Mouse (Mus musculus): Measurements from ENCODE around the gene Pygo2. TPM values are rescaled to one million over a fixed set of nuclear protein-coding genes. Genes with fewer than 3 reads are reported as not detected.

Pygo2 gene
- total and polyA plus RNA-seq, 2 experiments from 2014 or later, result 43.5 to 72.1 TPM

DNA sequence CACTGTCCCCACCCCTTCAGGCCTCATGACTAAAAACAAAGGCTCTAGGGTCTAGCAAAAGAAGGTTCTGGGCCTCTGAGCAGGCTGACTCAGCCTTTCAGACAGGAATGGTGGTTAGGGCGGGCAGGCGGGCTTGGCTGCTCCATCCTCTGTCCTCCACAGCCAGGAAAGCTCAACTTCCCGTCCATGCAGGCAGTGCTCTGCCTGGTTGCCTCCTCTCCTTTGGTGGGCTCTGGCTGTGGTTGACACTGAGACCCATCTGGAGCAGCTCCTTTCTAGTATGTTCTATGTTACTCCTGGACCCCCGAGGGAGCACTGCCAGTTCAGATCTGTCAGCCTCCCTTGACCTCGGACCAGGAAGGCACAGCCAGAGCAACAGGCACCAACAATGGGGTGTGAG lies 27.3 kb upstream of the Pygo2 start, which contains the start of gene Lenep:
TSS of gene Lenep (minus strand) at position 101 of the 400 bp plus-strand sequence.
- H3K27me3 ChIP-seq (ENCODE audit: insufficient read depth, low read length), result no peaks in the 10 kb centered on the region
- H3K9ac ChIP-seq, result no peak within 1 kb of the TSS
- no peak for TF ChIP-seq CTCF (IDR thresholded peaks at IDR 0.05; ENCODE audit: low read depth)
- no peak within 1 kb of the TSS for H3K4me2 ChIP-seq (ENCODE audit: low read depth)
- H3K27ac ChIP-seq (ENCODE audit: low read depth, low read length), result no peak within 1 kb of the TSS
- peaks cover 46% of the 10 kb centered on the region for H3K36me3 ChIP-seq (ENCODE audit: insufficient read depth)
- DNase-seq (no peak), ATAC-seq (no peak)
- H3K4me1 ChIP-seq (ENCODE audit: insufficient read depth), result no peaks in the 10 kb centered on the region
- 85% methylated on average over 5 of the region's 5 CpGs for WGBS
- no peak within 1 kb of the TSS for H3K4me3 ChIP-seq (ENCODE audit: low read depth, low read length)
- no peaks in the 10 kb centered on the region for H3K9me3 ChIP-seq (ENCODE audit: low read length)

DNA sequence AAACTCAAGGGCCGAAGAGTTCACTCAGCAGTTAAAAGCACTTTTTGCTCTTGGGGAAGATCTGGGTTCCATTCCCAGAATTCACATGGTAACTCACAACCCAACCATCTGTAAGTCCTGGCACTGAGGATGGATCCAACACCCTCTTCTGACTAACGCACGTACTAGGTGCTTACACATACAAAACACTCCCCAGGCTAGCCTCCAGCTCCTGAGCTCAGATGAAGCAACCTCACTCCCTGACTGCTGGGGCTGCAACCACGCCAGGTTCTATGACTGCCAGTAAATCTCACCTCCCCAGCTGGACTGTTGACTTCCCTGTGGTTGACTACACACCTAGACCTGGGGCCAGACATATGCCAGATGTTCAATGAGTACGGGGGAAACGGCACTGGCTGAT lies 23.1 kb upstream of the Pygo2 start:
- H3K4me2 ChIP-seq (ENCODE audit: low read depth), result no peak overlapping the region
- no peaks in the 10 kb centered on the region for H3K9me3 ChIP-seq (ENCODE audit: low read length)
- H3K36me3 ChIP-seq (ENCODE audit: insufficient read depth), result peaks cover 44% of the 10 kb centered on the region
- peaks cover 4% of the 10 kb centered on the region; the same call in 1 of the 2 replicates for H3K4me1 ChIP-seq (ENCODE audit: insufficient read depth)
- H3K9ac ChIP-seq, result no peak overlapping the region
- no peaks in the 10 kb centered on the region for H3K27me3 ChIP-seq (ENCODE audit: insufficient read depth, low read length)
- DNase-seq, result no peak
- no peak overlapping the region for H3K27ac ChIP-seq (ENCODE audit: low read depth, low read length)
- TF ChIP-seq CTCF (IDR thresholded peaks at IDR 0.05; ENCODE audit: low read depth), result no peak
- no peak for ATAC-seq
- no peak overlapping the region for H3K4me3 ChIP-seq (ENCODE audit: low read depth, low read length)
- WGBS, result 89% methylated on average over 6 of the region's 6 CpGs

DNA sequence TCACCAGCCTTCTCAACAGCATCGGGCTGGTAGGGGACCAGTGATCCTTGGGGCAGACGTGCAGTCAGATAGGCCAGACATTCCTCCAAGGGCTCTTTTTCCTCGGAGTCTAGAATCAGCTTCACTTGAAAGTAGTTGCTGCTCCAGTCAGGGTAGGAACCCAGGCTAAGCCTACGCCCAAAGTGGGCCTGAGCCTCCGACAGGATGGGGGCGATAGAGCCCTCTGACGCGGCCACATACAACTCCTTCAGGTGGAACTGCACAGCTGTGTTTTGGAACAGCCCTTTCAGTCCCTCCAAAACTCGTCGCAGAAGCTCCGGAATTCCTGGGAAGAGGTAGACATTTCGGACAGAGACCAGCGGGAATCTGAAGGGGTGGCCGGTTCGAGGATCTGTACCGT lies 21.6 kb upstream of the Pygo2 start:
- no peak for DNase-seq
- TF ChIP-seq CTCF (IDR thresholded peaks at IDR 0.05; ENCODE audit: low read depth), result no peak

DNA sequence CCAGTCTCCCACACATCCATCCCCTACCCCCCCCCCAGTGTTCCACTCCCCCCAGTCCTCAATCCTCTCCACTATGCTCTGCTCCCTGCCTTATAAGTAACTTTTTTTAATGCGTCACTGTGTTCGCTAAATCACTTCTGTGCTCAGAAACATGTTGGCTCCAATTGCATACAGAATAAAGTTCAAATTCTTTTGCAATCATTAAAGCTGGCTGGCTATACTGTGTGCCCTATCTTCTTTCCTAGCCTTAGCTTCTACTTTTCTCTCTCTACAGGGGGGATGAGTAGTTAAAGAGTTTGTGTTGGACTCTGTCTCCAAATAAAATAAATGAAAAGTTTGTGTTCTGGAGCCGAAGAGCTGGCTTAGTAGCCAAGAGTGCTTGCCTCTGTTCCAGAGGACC lies 20.3 kb upstream of the Pygo2 start:
- no peak for TF ChIP-seq CTCF (IDR thresholded peaks at IDR 0.05; ENCODE audit: low read depth)
- H3K36me3 ChIP-seq (ENCODE audit: insufficient read depth), result peaks cover 22% of the 10 kb centered on the region
- 94% methylated on average over 3 of the region's 3 CpGs for WGBS
- no peaks in the 10 kb centered on the region for H3K9me3 ChIP-seq (ENCODE audit: low read length)
- H3K27me3 ChIP-seq (ENCODE audit: insufficient read depth, low read length), result no peaks in the 10 kb centered on the region
- H3K27ac ChIP-seq (ENCODE audit: low read depth, low read length), result no peak overlapping the region
- H3K4me1 ChIP-seq (ENCODE audit: insufficient read depth), result peaks cover 4% of the 10 kb centered on the region; the same call in 1 of the 2 replicates
- H3K4me2 ChIP-seq (ENCODE audit: low read depth), result no peak overlapping the region
- H3K9ac ChIP-seq, result no peak overlapping the region
- H3K4me3 ChIP-seq (ENCODE audit: low read depth, low read length), result no peak overlapping the region
- DNase-seq (no peak), ATAC-seq (no peak)

More for the DNA sequence above, 21.6 kb upstream of the Pygo2 start:
- Histone ChIP-seq H3K4me2 (ENCODE audit: low read depth) (no peak overlapping the region), H3K4me3 (ENCODE audit: low read depth, low read length) (no peak overlapping the region), H3K9ac (no peak overlapping the region), H3K36me3 (ENCODE audit: insufficient read depth) (peaks cover 29% of the 10 kb centered on the region; the same call in 1 of the 2 replicates), H3K27ac (ENCODE audit: low read depth, low read length) (no peak overlapping the region), H3K4me1 (ENCODE audit: insufficient read depth) (peaks cover 4% of the 10 kb centered on the region; the same call in 1 of the 2 replicates), H3K27me3 (ENCODE audit: insufficient read depth, low read length) (no peaks in the 10 kb centered on the region), H3K9me3 (ENCODE audit: low read length) (no peaks in the 10 kb centered on the region)
- 69% methylated on average over 16 of the region's 16 CpGs for WGBS
- no peak for ATAC-seq

DNA sequence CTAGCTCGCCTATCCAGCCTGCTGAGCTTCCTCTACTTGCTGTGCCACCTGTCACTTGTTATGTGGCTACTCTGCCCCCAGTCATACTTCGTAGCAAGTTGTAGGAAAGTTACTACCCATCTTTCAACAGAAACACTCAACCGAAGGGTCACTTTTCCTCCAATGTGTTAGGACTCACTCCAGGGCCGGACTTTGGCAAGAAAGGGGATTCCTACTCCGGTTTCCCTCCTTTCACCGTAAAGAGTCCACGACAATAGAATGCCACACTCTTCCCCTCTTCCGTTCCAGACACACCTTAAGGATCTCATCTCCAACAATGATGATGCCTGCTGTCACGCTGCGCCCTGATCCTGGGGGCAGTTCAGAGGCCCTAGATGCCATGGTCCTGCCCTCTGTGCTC lies 19.1 kb upstream of the Pygo2 start:
- WGBS, result 83% methylated on average over 10 of the region's 10 CpGs
- Histone ChIP-seq H3K9me3 (ENCODE audit: low read length) (no peaks in the 10 kb centered on the region), H3K27me3 (ENCODE audit: insufficient read depth, low read length) (no peaks in the 10 kb centered on the region), H3K36me3 (ENCODE audit: insufficient read depth) (peaks cover 14% of the 10 kb centered on the region), H3K9ac (peak overlapping the region; percentile 39), H3K4me1 (ENCODE audit: insufficient read depth) (peaks cover 4% of the 10 kb centered on the region; the same call in 1 of the 2 replicates), H3K4me3 (ENCODE audit: low read depth, low read length) (peak overlapping the region; percentile 41), H3K27ac (ENCODE audit: low read depth, low read length) (peak overlapping the region; percentile 35), H3K4me2 (ENCODE audit: low read depth) (peak overlapping the region; percentile 70)
- no peak for DNase-seq
- ATAC-seq, result no peak
- no peak for TF ChIP-seq CTCF (IDR thresholded peaks at IDR 0.05; ENCODE audit: low read depth)

DNA sequence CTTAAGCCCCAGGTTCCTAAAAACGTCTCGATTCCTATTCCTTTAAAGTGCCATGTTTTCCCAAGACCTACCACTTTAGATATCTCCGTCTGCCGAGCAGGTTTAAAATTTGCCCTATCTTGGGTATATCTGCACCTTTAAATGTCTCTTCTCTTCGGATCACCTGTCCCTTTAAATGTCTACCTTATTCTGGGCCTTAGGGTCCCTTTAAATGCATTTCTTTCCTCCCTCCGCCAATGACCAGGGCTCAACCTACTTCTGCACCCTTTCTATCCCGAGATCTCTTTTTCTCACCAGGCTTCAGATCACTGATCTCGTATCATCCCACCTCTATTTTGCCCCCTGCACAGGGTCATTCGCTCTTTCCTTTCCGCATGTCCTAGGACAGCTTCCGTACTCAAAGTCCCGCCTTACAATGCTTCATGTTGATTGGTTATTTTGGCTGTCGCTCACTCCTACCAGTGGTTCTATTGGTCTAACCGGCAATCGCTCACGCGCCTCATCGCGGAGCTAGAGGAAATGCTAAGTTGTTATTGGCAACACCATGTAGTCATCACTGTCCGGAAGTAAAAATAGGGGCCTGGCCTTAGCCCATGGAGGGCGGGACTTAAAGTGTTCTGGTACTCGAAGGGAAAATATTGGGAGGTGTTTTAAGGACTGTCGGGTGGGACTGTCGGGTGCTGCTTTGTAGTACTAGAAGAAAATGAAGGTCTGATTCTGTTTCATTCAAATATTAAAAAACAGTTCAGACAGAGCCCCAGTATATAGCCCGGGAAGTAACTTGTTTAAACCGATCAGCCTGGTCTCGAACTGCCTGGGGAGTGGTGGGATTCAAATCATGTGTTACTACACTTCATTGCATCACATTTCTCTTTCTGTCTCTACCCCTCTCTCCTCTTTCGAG lies 18.3 kb upstream of the Pygo2 start, which contains the start of gene Flad1:
TSS of gene Flad1 (minus strand) at position 381 of the 904 bp plus-strand sequence.
- peak; percentile 100 for ATAC-seq
- TF ChIP-seq CTCF (IDR thresholded peaks at IDR 0.05; ENCODE audit: low read depth), result no peak
- 5% methylated on average over 28 of the region's 28 CpGs for WGBS

DNA sequence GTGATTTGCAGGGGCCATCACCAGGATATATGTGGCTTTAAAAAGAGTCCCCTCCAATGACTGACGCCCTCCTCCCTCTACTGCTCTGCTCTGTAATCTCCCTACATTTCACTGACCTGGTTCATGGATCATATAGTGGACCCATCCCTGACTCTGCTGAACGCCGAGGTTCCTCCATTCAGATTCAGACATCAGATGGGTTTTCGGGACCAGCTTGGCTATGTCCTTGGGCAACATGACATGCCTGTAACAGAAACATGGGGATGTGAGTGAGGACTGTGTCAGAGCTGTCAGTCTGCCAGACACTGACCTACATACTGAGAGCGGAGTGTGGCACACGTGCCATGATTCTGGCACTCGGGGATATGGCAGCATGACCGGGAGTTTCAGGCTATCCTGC lies 13.9 kb upstream of the Pygo2 start:
- no peak overlapping the region for H3K4me2 ChIP-seq (ENCODE audit: low read depth)
- H3K9ac ChIP-seq, result no peak overlapping the region
- H3K9me3 ChIP-seq (ENCODE audit: low read length), result no peaks in the 10 kb centered on the region
- no peak overlapping the region for H3K4me3 ChIP-seq (ENCODE audit: low read depth, low read length)
- no peak for DNase-seq
- no peak for TF ChIP-seq CTCF (IDR thresholded peaks at IDR 0.05; ENCODE audit: low read depth)
- no peak overlapping the region for H3K27ac ChIP-seq (ENCODE audit: low read depth, low read length)
- no peaks in the 10 kb centered on the region for H3K27me3 ChIP-seq (ENCODE audit: insufficient read depth, low read length)
- peaks cover 4% of the 10 kb centered on the region; the same call in 1 of the 2 replicates for H3K36me3 ChIP-seq (ENCODE audit: insufficient read depth)
- H3K4me1 ChIP-seq (ENCODE audit: insufficient read depth), result peaks cover 18% of the 10 kb centered on the region
- 95% methylated on average over 8 of the region's 8 CpGs for WGBS
- ATAC-seq, result no peak

More for the DNA sequence above, 18.3 kb upstream of the Pygo2 start, which contains the start of gene Flad1:
- DNase-seq, result peak; percentile 100
- peaks cover 13% of the 10 kb centered on the region for H3K36me3 ChIP-seq (ENCODE audit: insufficient read depth)
- no peaks in the 10 kb centered on the region for H3K9me3 ChIP-seq (ENCODE audit: low read length)
- H3K4me2 ChIP-seq (ENCODE audit: low read depth), result peak within 1 kb of the TSS; percentile 70
- no peaks in the 10 kb centered on the region for H3K27me3 ChIP-seq (ENCODE audit: insufficient read depth, low read length)
- peaks cover 4% of the 10 kb centered on the region; the same call in 1 of the 2 replicates for H3K4me1 ChIP-seq (ENCODE audit: insufficient read depth)
- H3K27ac ChIP-seq (ENCODE audit: low read depth, low read length), result peak within 1 kb of the TSS; percentile 35
- H3K9ac ChIP-seq, result peak within 1 kb of the TSS; percentile 39
- peak within 1 kb of the TSS; percentile 41 for H3K4me3 ChIP-seq (ENCODE audit: low read depth, low read length)

All from forebrain, postnatal 0 days (tissue).